Mouse (Mus musculus) lung, postnatal 0 days (tissue): ENCODE data around the gene Txlnb.

Source experiments
- CTCF ChIP-seq: IDR thresholded peaks from 2 replicates; pipeline ENCODE4 v1.5.1; 2016; ENCODE audit warnings: antibody characterized with exemption, mild to moderate bottlenecking
- EP300 ChIP-seq: IDR thresholded peaks from 2 replicates; pipeline ENCODE4 v1.6.1; 2016; ENCODE audit warnings: antibody characterized with exemption, mild to moderate bottlenecking, control low read depth

DNA sequence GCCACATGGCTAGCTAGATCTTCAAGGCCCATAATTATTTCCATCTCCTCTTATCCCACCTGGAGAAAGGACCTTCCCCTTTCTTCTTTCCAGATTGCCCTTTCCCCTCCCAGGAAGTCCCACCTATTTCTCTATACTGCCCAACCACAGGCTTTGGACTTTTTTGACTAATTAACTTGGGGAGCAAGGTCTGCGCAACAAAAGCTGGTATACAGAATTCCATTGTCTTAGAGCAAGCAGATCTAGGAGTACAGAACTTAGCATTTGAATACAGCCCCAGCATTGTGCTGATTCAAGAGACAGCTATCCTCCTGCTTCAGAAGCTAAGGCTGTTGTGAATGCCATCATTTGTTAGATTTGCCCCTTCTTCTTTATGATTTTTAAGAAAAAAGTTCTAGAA lies 12.5 kb downstream of the Txlnb start:
- TF ChIP-seq CTCF (no peak), EP300 (no peak)
